Mouse (Mus musculus) inflammation-experienced regulatory T-cells (primary cell): ENCODE measurements around the gene Cyp4f14. TPM values are rescaled to one million over a fixed set of nuclear protein-coding genes. Genes with fewer than 3 reads are reported as not detected.

ENCODE experiments used
- polyA plus RNA-seq, 2 experiments: library from polyadenylated mRNA; unstranded; fragments of 100-300 nt; shearing (Covaris generic); gene quantifications; one replicate each; pipeline ENCODE4 v1.2.1; 2017

Gene Cyp4f14
- not detected for polyA plus RNA-seq

DNA sequence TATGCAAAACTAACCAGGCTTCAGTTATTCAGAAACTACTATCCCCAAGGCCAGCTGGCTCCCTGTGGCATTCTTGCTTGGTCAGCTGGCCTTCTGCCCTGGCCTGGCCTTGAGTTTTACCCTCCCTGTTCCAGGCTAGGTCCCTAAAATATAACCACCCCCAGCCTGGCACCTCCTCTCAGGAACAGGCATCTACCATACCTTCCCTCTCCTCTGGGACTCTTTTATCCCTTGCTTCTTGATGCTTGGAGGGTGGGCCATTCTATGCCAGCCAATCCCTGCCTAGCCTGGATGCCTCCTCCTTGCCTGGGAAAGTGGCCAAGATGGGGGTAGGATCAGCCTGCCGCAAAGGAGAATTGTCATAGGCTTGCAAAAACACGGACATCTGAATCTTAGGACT is at the start of gene Cyp4f14:
Gene Cyp4f14, minus strand, starts transcription at position 212 of the 400 bp plus-strand sequence.

DNA sequence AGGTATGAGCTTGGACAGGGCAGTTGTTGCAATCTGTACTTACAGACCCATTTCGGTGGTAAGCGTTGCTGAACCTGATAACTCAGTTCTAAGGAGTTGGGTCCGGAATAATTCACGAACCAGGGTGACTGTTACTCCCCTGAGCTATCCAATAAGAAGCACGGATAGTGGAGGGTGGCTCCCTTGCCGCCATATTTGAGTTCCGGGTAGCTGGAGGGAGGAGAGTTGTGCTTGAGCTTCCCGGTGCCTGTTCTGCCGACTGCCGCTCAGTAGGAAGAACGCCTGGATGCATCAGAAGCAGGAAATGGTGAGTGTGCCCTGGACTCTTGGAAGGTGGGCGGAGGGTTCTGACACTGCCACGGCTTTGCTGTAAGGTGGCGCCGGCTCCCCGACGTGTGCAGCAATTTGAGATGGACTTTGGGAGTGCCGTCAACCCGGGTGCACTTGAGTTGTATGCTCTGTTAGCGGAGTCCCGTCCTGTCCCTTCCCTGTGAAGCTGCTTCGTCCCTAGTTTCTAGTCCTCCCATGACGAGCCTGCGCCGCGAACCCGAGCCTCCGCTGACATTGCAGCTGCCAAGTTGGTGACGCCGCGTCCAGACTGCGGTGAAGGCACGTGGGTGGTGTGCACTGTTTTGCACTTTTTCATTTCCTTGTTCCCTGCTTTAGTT is 48.6 kb upstream of the Cyp4f14 start, which contains the start of gene Zfp472:
Gene Zfp472, plus strand, starts transcription at position 192 of the 668 bp plus-strand sequence.

DNA sequence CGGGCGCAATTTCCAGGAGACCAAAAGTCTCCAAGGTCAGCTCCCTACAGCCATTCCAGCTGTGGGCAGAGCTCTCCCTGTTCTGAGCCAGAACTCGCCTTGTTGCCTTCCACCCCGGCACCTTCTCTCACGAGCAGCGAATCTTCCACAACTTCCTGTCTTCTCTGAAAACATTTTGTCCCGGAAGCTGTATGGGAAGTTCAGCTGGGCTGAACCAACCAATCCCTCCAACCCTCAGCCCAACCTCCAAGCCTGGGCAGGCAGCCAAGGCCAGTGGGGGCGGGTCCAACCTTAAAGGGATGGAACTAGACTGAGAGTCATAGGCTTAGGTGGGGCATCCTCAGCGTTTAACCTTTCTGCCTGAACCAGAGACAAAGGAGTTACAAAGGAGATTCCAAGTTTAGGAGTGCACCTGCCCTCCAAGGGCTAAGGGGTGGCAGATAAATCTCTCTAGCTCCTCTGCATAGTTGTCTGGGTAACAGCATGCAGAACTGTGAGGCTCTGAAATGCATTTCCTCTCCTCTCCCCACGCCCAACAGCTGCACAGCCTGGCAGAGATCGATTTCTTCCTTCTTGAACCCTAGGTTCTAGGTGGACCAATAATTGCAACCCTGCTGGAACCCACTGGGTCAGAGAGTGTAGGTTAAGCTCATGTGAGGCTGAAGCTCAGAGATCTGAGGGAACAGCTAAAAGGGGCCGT is 30.2 kb upstream of the Cyp4f14 start, which contains the start of gene Cyp4f13:
Gene Cyp4f13, minus strand, starts transcription at position 188 of the 700 bp plus-strand sequence.

DNA sequence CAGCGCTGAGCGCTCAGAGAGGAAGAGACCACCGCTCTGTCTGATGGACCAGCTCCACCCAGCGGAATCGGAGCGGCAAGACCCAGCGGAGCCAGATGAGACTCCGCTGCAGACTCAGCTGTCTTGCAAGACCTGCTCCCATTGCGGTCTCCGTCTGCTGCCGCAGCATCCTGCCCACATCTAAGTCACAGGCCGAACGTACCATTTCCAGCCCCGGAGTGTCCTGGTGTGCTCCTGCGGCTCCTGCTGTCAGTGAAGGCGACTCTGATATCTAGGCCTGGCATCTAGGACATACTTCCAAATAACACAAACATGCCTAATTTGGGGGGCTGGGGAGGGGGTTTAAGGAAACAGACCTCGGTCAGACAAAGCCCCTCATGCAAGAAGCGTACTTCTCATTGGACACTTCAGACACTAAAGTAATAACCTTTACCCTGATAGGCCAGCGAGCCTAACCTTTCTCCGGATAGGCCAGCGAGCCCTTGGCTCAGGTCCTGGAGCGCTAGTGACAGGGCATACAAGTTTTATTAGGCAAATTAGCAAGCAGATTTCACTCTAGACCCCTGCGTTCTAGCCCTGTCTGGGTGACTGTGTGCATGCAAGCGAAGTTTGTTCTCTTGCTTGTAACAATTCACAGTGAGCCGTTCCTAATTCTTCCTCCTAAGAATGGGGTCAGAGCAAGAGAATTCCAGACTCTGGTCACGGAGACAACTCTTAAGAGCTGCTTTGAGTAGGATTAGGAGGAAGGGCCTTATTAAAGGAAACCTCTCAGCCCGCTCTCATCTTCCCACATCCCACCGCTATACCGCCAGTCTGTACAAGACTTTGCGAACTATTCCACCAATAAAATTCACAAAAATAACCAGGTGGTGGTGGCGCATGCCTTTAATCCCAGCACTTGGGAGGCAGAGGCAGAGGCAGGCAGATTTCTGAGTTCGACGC is 25.6 kb downstream of the Cyp4f14 start, which contains the start of gene Zfp870:
Gene Zfp870, minus strand, starts transcription at position 404 of the 942 bp plus-strand sequence.

Other genes with a start within 250 kb of the Cyp4f14 start
- not detected for gene Cyp4f15, start 231.7 kb downstream of the Cyp4f14 start, polyA plus RNA-seq
- 10 to 100 TPM; 22.0 to 24.6 TPM for gene Zfp871, start 129.1 kb downstream of the Cyp4f14 start, polyA plus RNA-seq
- gene Zfp811, start 107.4 kb downstream of the Cyp4f14 start, polyA plus RNA-seq, result under 1 TPM in 1 of 2 experiments, not detected in 1; 0.75 TPM
- 10 to 100 TPM in 1 of 2 experiments, 1 to 10 TPM in 1; 9.8 to 14.2 TPM for gene Zfp799, start 87.1 kb downstream of the Cyp4f14 start, polyA plus RNA-seq
- gene Zfp870, start 25.7 kb downstream of the Cyp4f14 start, polyA plus RNA-seq, result 10 to 100 TPM in 1 of 2 experiments, 1 to 10 TPM in 1; 5.8 to 10.3 TPM
- gene Cyp4f13, start 30.1 kb upstream of the Cyp4f14 start, polyA plus RNA-seq, result 10 to 100 TPM; 37.9 to 48.2 TPM
- gene Zfp472, start 48.5 kb upstream of the Cyp4f14 start, polyA plus RNA-seq, result 10 to 100 TPM; 17.0 to 21.9 TPM
- 10 to 100 TPM; 16.3 to 19.6 TPM for gene Zfp952, start 75.8 kb upstream of the Cyp4f14 start, polyA plus RNA-seq
- gene Zfp763, start 116.1 kb upstream of the Cyp4f14 start, polyA plus RNA-seq, result 10 to 100 TPM in 1 of 2 experiments, 1 to 10 TPM in 1; 8.5 to 12.3 TPM
- not detected for gene 4921501E09Rik, start 150.7 kb upstream of the Cyp4f14 start, polyA plus RNA-seq
- gene Zfp563, start 172.0 kb upstream of the Cyp4f14 start, polyA plus RNA-seq, result 1 to 10 TPM; 5.1 to 5.2 TPM
- gene Morc2b, start 222.3 kb upstream of the Cyp4f14 start, polyA plus RNA-seq, result 1 to 10 TPM in 1 of 2 experiments, under 1 TPM in 1; 0.12 to 1.7 TPM